Mouse (Mus musculus) Patski (cell line): Measurements from ENCODE around the gene Ccdc115. TPM values are rescaled to one million over a fixed set of nuclear protein-coding genes. Genes with fewer than 3 reads are reported as not detected.

Experiments
- ATAC-seq: fragments of 100-300 bp; one replicate; pipeline ENCODE4 v1.8.0; 2021
- CTCF ChIA-PET: fragments of 350-600 bp; sonication (Branson Sonifier 250); formaldehyde crosslinking; loops from one replicate; lab custom pipeline; 2022; ENCODE audit warnings: inconsistent platforms; lab: Charles Lee
- POLR2A ChIA-PET: fragments of 350-600 bp; sonication (Branson Sonifier 250); formaldehyde crosslinking; loops from one replicate; lab custom pipeline; 2022; ENCODE audit warnings: antibody characterized with exemption, inconsistent platforms; lab: Charles Lee
- DNase-seq: peaks from one replicate; pipeline ENCODE4 v3.0.0-alpha.2; 2011; ENCODE audit warnings: low read depth, low spot score
- H3K27me3 ChIP-seq: fragments of 371-371 bp; one replicate; pipeline ENCODE4 v1.5.1; 2021
- CTCF ChIP-seq: fragments of 100-300 bp; IDR thresholded peaks from one replicate; pipeline ENCODE4 v1.5.1; 2021
- in situ Hi-C: fragments of 300-500 bp; cut with MboI; formaldehyde crosslinking; loops from 3 replicates; pipeline ENCODE4 v1.11.1; 2018; ENCODE audit warnings: low pct_unique_long_range_greater_than_20kb, mixed read lengths
- polyA plus RNA-seq: library from polyadenylated mRNA; unstranded; gene quantifications from one replicate; pipeline ENCODE4 v1.2.3, GENCODE M21; 2021

Ccdc115 gene
- polyA plus RNA-seq, 1 experiment from 2014 or later, result 14.6 TPM

DNA sequence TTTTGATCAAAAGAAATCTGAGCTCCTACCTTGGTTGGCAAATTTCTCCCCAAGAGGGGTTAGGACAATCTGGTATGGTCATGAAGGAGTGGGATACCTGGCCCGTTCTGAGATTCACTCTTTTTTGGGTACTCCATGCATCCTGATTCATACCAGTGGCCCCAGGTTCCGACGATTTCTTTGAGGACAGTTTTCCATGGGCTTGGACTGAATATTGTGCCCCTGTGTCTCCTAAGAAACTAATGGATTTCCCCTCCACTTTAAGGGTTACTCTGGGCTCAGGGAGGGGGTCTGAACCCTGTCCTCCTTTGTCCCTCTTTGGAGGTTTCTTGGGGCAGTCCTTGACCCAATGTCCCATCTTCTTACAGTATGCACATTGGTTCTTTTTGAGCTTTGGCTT lies 8.5 kb downstream of the Ccdc115 start:
- DNase-seq, result no peak
- in situ Hi-C loops, result loop anchor here (25.0 kb wide), 1 partner anchor 419 kb away; no protein-coding TSS in a partner anchor
- no peaks in the 10 kb centered on the region for H3K27me3 ChIP-seq
- CTCF ChIA-PET, result no interaction called here
- POLR2A ChIA-PET, result no interaction called here
- no peak for ATAC-seq
- TF ChIP-seq CTCF, result no peak

DNA sequence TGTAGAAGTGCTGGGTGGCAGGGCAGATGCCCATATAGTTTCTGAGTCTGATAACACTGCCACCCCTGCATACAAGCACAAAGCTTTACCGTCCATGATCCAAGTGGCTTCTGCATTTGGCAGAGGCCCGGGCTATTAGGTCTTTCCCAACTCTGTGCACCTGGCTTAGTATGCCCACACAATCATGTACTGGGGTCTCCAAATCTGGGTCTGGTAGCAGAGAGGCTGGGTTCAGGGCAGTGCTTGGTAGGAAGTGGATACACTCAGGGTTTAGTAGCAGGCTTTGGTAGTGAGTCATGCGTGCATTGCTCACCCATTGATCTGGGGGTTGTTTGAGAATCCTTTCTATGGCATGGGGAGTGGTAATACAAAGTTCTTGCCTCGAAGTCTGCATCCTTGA lies 10.2 kb downstream of the Ccdc115 start:
- TF ChIP-seq CTCF, result no peak
- H3K27me3 ChIP-seq, result no peaks in the 10 kb centered on the region
- CTCF ChIA-PET, result no interaction called here
- in situ Hi-C loops, result loop anchor here (25.0 kb wide), 1 partner anchor 417 kb away; no protein-coding TSS in a partner anchor
- POLR2A ChIA-PET, result no interaction called here
- no peak for ATAC-seq
- DNase-seq, result no peak

DNA sequence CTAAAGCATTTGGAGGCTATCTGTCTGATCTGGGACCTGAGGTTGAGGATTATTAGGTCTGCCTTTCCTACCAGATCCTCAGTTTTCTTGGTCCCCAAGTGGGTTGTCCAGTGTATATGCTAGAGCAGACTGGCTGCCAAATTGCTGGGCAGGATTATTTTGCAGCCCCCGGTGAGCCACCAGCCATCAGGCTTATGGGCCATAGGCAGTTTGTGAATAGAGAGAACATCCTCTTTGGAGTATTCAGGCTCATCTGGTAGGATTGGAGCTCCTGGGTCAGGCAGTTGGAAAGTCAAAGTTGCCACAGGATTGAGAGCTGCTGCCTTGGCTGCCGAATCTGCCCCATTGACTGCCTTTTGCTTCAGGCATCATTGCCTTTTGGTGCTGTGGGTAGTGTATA lies 11.0 kb downstream of the Ccdc115 start:
- ATAC-seq, result no peak
- TF ChIP-seq CTCF, result no peak
- no peak for DNase-seq
- H3K27me3 ChIP-seq, result no peaks in the 10 kb centered on the region
- ChIA-PET POLR2A (no interaction called here), CTCF (no interaction called here)
- in situ Hi-C loops, result loop anchor here (25.0 kb wide), 1 partner anchor 416 kb away; no protein-coding TSS in a partner anchor

DNA sequence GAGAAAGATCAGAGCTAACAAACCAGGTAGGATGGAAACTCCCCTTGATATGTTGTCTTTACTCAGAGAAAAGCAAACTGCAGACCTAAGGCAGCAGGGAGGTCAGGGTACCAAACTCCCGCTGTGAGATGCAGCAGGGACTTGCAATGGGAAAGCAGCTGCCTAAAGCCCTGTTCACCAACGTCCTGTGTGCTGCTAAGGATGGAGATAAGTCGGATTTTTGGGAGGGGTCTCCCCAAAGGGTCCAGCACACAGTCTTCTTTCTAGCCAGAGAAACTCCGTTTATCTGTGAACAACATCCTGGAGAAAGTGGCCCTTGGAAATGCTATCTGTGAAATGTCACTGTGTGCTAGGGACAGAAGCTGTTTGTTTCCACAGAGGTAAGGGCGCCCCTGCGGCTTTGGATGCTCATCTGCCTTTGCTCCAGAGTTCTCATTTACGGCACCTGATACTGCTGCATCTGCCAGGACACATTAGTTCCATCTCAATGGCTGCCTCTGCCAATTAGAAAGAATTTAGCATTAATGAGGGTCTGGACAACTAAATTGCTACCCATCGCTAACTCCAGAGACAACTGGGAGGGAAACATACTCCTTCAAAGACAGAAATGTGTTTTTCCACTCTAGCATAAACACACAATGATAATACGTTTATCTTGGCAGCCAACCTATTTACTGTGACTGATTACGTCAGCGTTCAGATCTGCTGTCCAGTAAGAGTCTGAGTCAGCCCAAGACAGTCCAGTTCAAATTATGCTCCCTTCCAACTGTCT lies 40.1 kb downstream of the Ccdc115 start:
- H3K27me3 ChIP-seq, result peaks cover 7% of the 10 kb centered on the region
- CTCF ChIA-PET, result interaction anchor here (0.7 kb wide), 1 partner anchor 14 kb away, joined by 3 read pairs; no protein-coding TSS in a partner anchor
- no peak for TF ChIP-seq CTCF
- peak; percentile 69 for ATAC-seq
- POLR2A ChIA-PET, result no interaction called here
- peak; percentile 68 for DNase-seq
- in situ Hi-C loops, result no loop called here

DNA sequence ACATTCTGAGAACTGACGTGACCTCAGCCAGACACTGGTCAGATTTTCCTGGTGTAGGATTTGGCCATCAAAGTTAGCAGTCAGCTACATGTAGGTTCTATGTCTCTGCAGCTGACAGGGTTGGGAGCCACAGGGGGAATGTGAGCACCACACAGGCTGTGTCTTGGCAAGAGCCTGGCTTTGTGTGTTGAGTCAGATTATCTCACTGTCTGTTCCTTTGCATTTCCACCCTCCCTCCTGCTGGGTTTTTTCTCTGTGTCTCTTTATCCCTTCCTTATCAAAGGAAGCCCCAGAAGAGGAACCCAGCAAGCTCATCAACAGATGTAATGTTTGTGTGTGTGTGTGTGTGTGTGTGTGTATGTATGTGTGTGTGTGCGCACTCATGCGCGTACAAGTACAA lies 43.2 kb downstream of the Ccdc115 start:
- DNase-seq (no peak), ATAC-seq (no peak)
- POLR2A ChIA-PET, result no interaction called here
- CTCF ChIA-PET, result no interaction called here
- in situ Hi-C loops, result no loop called here
- no peak for TF ChIP-seq CTCF
- peaks cover 19% of the 10 kb centered on the region for H3K27me3 ChIP-seq

DNA sequence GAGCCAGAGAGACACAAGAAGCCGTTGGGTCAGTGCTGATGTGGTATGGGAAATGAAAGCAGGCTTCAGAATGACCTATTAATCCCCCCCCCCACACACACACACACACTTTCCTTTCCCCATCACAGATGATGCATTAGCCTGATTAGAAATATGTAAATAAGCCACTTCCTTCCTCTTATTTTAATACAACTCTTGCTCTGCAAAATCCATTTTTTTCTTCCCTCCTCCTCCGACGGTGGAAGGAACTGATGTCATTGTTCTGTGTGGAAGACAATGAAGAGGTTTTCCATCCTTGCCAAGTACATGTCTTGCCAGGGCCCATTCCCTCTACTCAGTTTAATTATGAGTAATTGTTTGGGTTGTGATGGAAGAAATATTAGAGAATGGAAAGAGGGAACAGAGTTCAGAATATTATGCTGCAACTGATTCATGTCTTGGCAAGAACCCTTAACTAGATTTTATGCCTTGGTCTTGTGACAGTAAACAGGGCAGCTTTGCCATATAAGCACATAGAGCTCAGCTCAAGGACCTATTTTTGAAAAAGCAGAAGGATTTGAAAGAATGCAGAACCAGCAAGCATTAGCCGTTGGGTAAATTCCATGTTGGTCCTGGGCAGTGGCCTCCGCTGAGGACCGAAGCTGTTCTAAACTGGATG lies 50.1 kb downstream of the Ccdc115 start:
- TF ChIP-seq CTCF, result no peak
- DNase-seq (no peak), ATAC-seq (no peak)
- ChIA-PET CTCF (no interaction called here), POLR2A (no interaction called here)
- peaks cover 17% of the 10 kb centered on the region for H3K27me3 ChIP-seq
- in situ Hi-C loops, result no loop called here

DNA sequence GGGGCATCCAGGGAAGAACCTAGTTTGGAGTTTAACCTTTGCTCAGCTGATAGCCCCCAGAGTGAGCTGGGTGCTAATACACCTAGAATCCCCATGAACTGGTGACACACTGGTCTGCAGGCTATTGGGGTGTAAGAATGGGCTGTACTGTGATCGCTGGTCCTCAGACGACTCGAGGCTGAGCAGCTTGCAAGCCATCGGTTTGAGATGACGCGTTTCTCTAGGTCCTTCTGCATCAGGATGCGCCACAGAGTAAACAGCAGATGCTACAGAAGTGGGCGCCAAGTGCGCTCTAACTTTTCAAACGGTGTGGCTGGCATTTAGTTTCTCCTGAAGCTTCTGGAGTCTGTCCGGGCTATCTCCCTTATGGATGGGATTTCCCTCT lies 50.6 kb downstream of the Ccdc115 start:
- no peak for DNase-seq

DNA sequence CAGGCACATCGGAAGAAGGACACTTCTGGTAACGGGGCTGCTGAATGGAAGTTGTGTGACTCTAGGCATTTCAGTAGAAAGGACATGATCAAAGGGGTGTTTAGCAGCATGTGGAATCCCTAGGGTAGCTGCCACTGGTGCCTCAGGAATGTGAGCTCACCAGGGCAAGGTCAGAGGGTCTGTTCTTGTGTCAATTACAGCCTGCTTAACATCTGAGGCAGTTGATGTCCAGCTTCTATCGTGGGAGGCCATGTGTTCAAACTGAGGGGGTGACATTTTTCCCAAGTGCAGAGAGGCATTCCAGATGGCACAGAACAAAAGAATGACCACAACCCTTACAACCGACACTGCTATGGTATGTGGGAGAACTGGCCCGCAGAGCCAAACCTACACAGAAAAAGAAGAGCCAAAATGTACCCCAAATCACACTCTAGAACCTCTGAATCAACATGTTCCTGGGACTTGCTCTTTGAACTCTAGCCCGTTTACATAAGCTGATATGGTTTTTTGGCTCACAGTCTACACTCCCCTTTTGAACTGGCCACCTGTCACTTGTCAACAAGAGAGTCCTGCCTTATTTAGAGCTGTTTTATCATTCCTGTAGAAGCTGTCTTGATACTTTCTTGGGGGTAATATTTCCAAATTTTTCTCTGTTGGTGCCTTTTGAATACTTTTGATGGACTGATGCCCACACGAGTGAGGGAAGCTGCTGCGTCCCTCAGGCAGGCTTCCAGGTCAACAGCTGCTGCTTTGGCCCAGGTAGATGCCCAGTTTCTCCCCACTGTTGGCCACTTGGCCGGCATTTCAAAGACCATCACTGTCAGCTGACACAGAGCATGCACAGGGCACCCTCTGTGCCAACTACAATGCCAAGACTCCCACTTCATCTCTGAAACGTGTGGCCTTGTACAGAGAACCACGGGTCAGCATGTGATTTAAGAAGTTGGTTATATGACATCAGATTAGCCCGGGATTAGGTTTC lies 51.8 kb downstream of the Ccdc115 start:
- POLR2A ChIA-PET, result no interaction called here
- in situ Hi-C loops, result no loop called here
- H3K27me3 ChIP-seq, result peaks cover 9% of the 10 kb centered on the region
- ATAC-seq, result no peak
- no peak for TF ChIP-seq CTCF
- DNase-seq, result no peak
- CTCF ChIA-PET, result no interaction called here

More for the DNA sequence above, 50.6 kb downstream of the Ccdc115 start:
- ChIA-PET CTCF (no interaction called here), POLR2A (no interaction called here)
- ATAC-seq, result no peak
- in situ Hi-C loops, result no loop called here
- H3K27me3 ChIP-seq, result peaks cover 17% of the 10 kb centered on the region
- no peak for TF ChIP-seq CTCF

Other genes starting within 250 kb of the Ccdc115 start
- gene Imp4, start 179 bp upstream of the Ccdc115 start, polyA plus RNA-seq, result 77.3 TPM
- 1.5 TPM for gene Ptpn18, start 20.1 kb upstream of the Ccdc115 start, polyA plus RNA-seq
- gene Prss39, start 58.7 kb upstream of the Ccdc115 start, polyA plus RNA-seq, result not detected
- gene Cfc1, start 96.0 kb upstream of the Ccdc115 start, polyA plus RNA-seq, result not detected
- gene Prss40, start 121.3 kb upstream of the Ccdc115 start, polyA plus RNA-seq, result not detected
- gene Amer3, start 140.0 kb upstream of the Ccdc115 start, polyA plus RNA-seq, result not detected